Mouse (Mus musculus): Measurements from ENCODE around the gene Ppp1r14c.

Gene Ppp1r14c

GRCm38 (mm10) chr10:3366036-3366869, at the start of gene Ppp1r14c:
Ppp1r14c (plus strand) TSS chr10:3366057.
- DNase-seq (ENCODE audit: low spot score) = peak; percentile 34

GRCm38 (mm10) chr10:3321406-3321805, 44.5 kb upstream of the Ppp1r14c start:
- DNase-seq (ENCODE audit: low spot score) = no peak

GRCm38 (mm10) chr10:3325447-3325846, 40.4 kb upstream of the Ppp1r14c start:
- peak; percentile 32 for DNase-seq (ENCODE audit: low spot score)

- peak; percentile 64 for DNase-seq (ENCODE audit: low spot score)
Measured at GRCm38 (mm10) chr10:3332880-3333279, 33.0 kb upstream of the Ppp1r14c start.

- DNase-seq (ENCODE audit: low spot score) = no peak
Measured at GRCm38 (mm10) chr10:3334570-3334969, 31.3 kb upstream of the Ppp1r14c start.

GRCm38 (mm10) chr10:3336729-3337329, 29.0 kb upstream of the Ppp1r14c start:
- no peak for DNase-seq (ENCODE audit: low spot score)

GRCm38 (mm10) chr10:3337330-3337901, 28.4 kb upstream of the Ppp1r14c start:
- DNase-seq (ENCODE audit: low spot score) = peak; percentile 21

GRCm38 (mm10) chr10:3345706-3346105, 20.2 kb upstream of the Ppp1r14c start:
- DNase-seq (ENCODE audit: low spot score) = no peak

GRCm38 (mm10) chr10:3359531-3359930, 6.3 kb upstream of the Ppp1r14c start:
- no peak for DNase-seq (ENCODE audit: low spot score)

GRCm38 (mm10) chr10:3365671-3366035, 204 bp upstream of the Ppp1r14c start:
- DNase-seq (ENCODE audit: low spot score) = no peak

GRCm38 (mm10) chr10:3366870-3367431, 1.1 kb downstream of the Ppp1r14c start:
- no peak for DNase-seq (ENCODE audit: low spot score)

- no peak for DNase-seq (ENCODE audit: low spot score)
Measured at GRCm38 (mm10) chr10:3367440-3367839, 1.6 kb downstream of the Ppp1r14c start.

- DNase-seq (ENCODE audit: low spot score) = no peak
Measured at GRCm38 (mm10) chr10:3383176-3383575, 17.3 kb downstream of the Ppp1r14c start.

- no peak for DNase-seq (ENCODE audit: low spot score)
Measured at GRCm38 (mm10) chr10:3392251-3392650, 26.4 kb downstream of the Ppp1r14c start.

- DNase-seq (ENCODE audit: low spot score) = no peak
Measured at GRCm38 (mm10) chr10:3393548-3393947, 27.7 kb downstream of the Ppp1r14c start.

- peak; percentile 34 for DNase-seq (ENCODE audit: low spot score)
Measured at GRCm38 (mm10) chr10:3394193-3394592, 28.3 kb downstream of the Ppp1r14c start.

- no peak for DNase-seq (ENCODE audit: low spot score)
Measured at GRCm38 (mm10) chr10:3394671-3395288, 28.9 kb downstream of the Ppp1r14c start.

GRCm38 (mm10) chr10:3395341-3395931, 29.6 kb downstream of the Ppp1r14c start:
- DNase-seq (ENCODE audit: low spot score) = no peak

- peak; percentile 34 for DNase-seq (ENCODE audit: low spot score)
Measured at GRCm38 (mm10) chr10:3396008-3396795, 30.3 kb downstream of the Ppp1r14c start.

- no peak for DNase-seq (ENCODE audit: low spot score)
Measured at GRCm38 (mm10) chr10:3397406-3397805, 31.5 kb downstream of the Ppp1r14c start.

- DNase-seq (ENCODE audit: low spot score) = no peak
Measured at GRCm38 (mm10) chr10:3398051-3398450, 32.2 kb downstream of the Ppp1r14c start.

All from lung, postnatal 25 days (tissue).